Mouse (Mus musculus) heart, adult 2 months (tissue): ENCODE measurements around the gene Noct. TPM values are rescaled to one million over a fixed set of nuclear protein-coding genes. Genes with fewer than 3 reads are reported as not detected.

ENCODE experiments used
- DNase-seq, 2 experiments: peaks; one replicate each; pipeline ENCODE4 v3.0.0; 2021
- H3K27ac ChIP-seq: fragments of 200-600 bp; 2 replicates; pipeline ENCODE4 v1.8.1; 2022
- H3K27me3 ChIP-seq: fragments of 200-500 bp; 2 replicates; pipeline ENCODE4 v1.6.1; 2012; ENCODE audit warnings: mild to moderate bottlenecking, low read length, inconsistent platforms, mixed read lengths; ENCODE audit not compliant: control insufficient read depth, insufficient read depth
- H3K36me3 ChIP-seq: fragments of 200-500 bp; 2 replicates; pipeline ENCODE4 v1.6.1; 2012; ENCODE audit warnings: low read length, inconsistent platforms; ENCODE audit not compliant: control insufficient read depth, insufficient read depth
- H3K4me1 ChIP-seq: fragments of 200-500 bp; 2 replicates; pipeline ENCODE4 v1.6.1; 2011; ENCODE audit warnings: low read length; ENCODE audit not compliant: control insufficient read depth, insufficient read depth
- H3K4me3 ChIP-seq: fragments of 200-600 bp; 2 replicates; pipeline ENCODE4 v1.8.1; 2022
- H3K79me2 ChIP-seq: fragments of 200-500 bp; replicated peaks from 2 replicates; pipeline ENCODE4 v1.6.1; 2012; ENCODE audit warnings: mild to moderate bottlenecking, inconsistent platforms, low read length, moderate library complexity, mixed read lengths; ENCODE audit not compliant: control insufficient read depth, insufficient read depth
- H3K9ac ChIP-seq: fragments of 200-500 bp; 2 replicates; pipeline ENCODE4 v1.6.1; 2012; ENCODE audit warnings: low read depth, mild to moderate bottlenecking, control low read depth, inconsistent platforms, low read length, mixed read lengths
- CTCF ChIP-seq: fragments of 200-600 bp; IDR thresholded peaks from 2 replicates; pipeline ENCODE4 v1.8.1; 2022; ENCODE audit warnings: antibody characterized with exemption, mild to moderate bottlenecking, moderate library complexity
- EP300 ChIP-seq: fragments of 200-500 bp; IDR thresholded peaks from 2 replicates; pipeline ENCODE4 v1.6.1; 2011; ENCODE audit warnings: low read depth, low read length, control low read depth; ENCODE audit not compliant: insufficient read depth
- POLR2A ChIP-seq: fragments of 200-500 bp; IDR thresholded peaks from 2 replicates; pipeline ENCODE4 v1.6.1; 2011; ENCODE audit warnings: mild to moderate bottlenecking, low read depth, low read length, control low read depth; ENCODE audit not compliant: insufficient read depth
- WGBS: fragments of 180-500 bp; shearing (Covaris S2); methylation state at CpG from one replicate; pipeline ENCODE4 v1.1.7; 2018; 5-methylcytosine and 5-hydroxymethylcytosine counted together
- intact Hi-C: fragments of 180-260 bp; cut with DNase I; formaldehyde crosslinking; loops from one replicate; pipeline ENCODE4 v1.15.1; 2025
- polyA plus RNA-seq: library from polyadenylated mRNA; depleted of rRNA; stranded (reverse); fragments of >200 nt; gene quantifications from 2 replicates; pipeline ENCODE4 v1.2.3, GENCODE M21; 2012
- total RNA-seq, 2 experiments: library from RNA; stranded (reverse); gene quantifications; 2 replicates each; pipeline ENCODE4 v1.2.3; 2021

Noct gene
- total and polyA plus RNA-seq, 3 experiments, result 23.2 to 45.1 (median 39.4) TPM

DNA sequence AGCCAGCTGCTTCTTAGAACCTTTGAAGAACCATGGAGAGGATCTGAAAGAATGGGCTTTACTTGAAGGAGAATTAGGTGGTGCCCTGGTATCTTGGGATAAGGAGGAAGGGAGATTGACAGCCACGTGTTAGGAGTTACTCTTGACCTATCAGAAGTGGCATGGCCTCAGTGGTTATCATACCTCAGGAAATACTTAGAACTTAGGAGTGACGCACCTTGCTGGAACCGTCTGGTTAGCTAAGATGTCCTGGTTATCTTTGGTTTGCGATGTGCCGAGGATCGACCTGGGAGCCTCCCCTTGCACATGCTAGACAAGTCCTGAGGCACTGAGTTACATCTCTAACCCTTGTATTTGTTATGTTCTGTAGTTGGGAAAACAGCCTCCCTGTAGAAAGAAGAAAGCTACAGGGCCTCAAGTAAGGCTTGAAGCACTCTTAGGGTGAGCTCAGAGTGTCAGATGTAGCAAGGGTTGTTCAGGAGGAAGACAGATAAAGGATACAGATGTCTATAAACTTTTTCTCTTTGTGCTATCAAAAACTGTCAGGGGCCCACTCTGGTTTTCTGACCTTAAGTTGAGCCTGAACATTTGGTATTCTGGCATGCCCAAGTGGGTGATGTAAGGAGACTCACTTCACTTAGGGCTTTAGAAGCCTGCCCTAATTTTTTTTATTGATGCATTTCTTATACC lies 6.0 kb downstream of the Noct start:
- Histone ChIP-seq H3K79me2 (0 out of 2 replicates have a peak, but pooled peaks cover 3% of the 10 kb centered on the region), H3K27me3 (no peaks in the 10 kb centered on the region), H3K4me3 (no peak overlapping the region), H3K36me3 (peaks cover 2% of the 10 kb centered on the region), H3K4me1 (peaks cover 4% of the 10 kb centered on the region), H3K27ac (peak overlapping the region; percentile 87), H3K9ac (no peak overlapping the region)
- TF ChIP-seq EP300 (no peak), POLR2A (no peak), CTCF (no peak)
- DNase-seq, result no peak
- intact Hi-C loops, result loop anchor here (2.0 to 5.0 kb wide), 3 partner anchors 41 to 177 kb away; partner anchors contain the start of gene Ndufc1
- WGBS, result 74% methylated on average over 6 of the region's 6 CpGs

DNA sequence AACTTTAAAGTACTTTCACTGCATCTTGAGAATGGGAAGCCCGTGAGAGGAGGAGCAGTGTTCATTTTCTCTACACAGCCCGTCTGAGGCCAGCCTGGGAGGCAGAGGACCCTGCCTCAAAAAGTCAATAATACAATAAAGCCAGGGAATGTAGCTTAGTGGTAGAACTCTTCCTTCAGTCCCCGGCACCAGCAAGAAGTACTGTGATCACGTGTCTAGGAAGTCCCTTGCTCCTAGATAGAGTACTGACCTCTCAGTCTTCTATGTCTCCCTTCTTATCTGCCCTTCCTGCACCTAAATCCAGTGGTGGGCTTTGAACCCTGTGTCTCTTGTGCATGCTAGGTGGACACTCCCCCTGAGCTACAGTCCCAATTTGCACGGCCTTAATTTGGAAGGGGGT lies 6.6 kb downstream of the Noct start:
- no peak overlapping the region for H3K9ac ChIP-seq
- peak overlapping the region; percentile 87 for H3K27ac ChIP-seq
- H3K79me2 ChIP-seq, result 0 out of 2 replicates have a peak, but pooled peaks cover 3% of the 10 kb centered on the region
- H3K27me3 ChIP-seq, result no peaks in the 10 kb centered on the region
- intact Hi-C loops, result loop anchor here (2.0 to 5.0 kb wide), 3 partner anchors 40 to 176 kb away; partner anchors contain the start of gene Ndufc1
- H3K4me1 ChIP-seq, result peaks cover 4% of the 10 kb centered on the region
- TF ChIP-seq POLR2A (no peak), EP300 (no peak), CTCF (no peak)
- H3K36me3 ChIP-seq, result peaks cover 2% of the 10 kb centered on the region
- DNase-seq, result no peak
- H3K4me3 ChIP-seq, result no peak overlapping the region
- 57% methylated on average over 5 of the region's 5 CpGs for whole genome bisulfite sequencing

DNA sequence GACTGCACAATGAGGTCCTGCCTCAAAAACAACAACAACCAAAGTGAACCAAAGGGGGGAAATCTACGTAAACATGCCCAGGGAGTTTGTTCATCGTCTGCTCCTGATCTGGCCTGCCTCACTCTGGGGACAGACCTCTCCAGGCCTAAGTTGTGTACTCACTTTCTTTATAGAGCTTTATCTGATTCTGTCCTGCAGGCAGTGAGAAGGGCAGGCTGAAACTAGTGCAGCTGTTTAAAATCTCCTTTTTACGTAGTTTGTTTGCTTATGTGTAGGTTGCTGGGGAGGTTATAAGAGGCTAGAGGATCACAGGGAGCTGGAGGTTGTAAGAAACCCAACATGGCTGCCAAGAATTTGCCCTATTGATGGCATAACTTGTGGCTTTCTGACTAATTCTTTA lies 7.3 kb downstream of the Noct start:
- peak overlapping the region; percentile 87 for H3K27ac ChIP-seq
- peaks cover 4% of the 10 kb centered on the region for H3K4me1 ChIP-seq
- H3K79me2 ChIP-seq, result 0 out of 2 replicates have a peak, but pooled peaks cover 5% of the 10 kb centered on the region
- TF ChIP-seq POLR2A, result no peak
- no peak for TF ChIP-seq EP300
- no peak for TF ChIP-seq CTCF
- H3K9ac ChIP-seq, result no peak overlapping the region
- no peak overlapping the region for H3K4me3 ChIP-seq
- no peaks in the 10 kb centered on the region for H3K27me3 ChIP-seq
- DNase-seq, result no peak
- intact Hi-C loops, result loop anchor here (2.0 to 5.0 kb wide), 3 partner anchors 39 to 176 kb away; partner anchors contain the start of gene Ndufc1
- peaks cover 2% of the 10 kb centered on the region for H3K36me3 ChIP-seq
- WGBS, result 63% methylated on average over 3 of the region's 3 CpGs

DNA sequence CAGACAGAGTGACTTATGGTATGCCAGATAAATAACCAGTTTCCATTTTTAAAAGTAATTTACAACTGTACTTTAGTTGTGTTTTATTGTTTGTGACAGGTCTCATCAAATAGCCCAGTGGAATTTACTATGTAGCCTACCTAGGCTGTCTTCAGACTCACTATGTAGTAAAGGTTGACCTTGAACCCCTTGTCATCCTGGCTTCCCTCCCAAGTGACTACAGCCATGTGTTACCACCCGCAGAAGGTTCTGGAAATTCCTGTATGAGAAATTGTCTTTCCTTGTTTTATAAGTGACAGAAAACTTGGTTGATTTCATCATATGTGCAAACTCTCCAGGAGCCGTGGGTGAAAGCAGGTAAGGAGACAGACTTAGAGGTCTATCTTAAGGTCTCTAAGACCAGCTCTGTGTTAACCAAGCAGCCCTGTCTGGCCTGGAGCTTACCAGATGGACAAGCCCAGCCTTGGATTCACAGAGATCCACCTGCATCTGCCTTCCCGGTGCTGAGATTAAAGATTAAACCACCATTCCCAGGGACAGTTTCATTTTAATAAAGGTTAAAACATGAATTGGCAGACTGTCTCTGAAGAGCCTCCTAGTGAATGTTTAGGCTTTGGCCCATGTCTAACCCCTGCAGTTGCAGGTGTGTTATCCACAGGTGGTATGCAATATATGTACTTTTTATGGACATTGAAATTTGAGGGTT lies 8.1 kb downstream of the Noct start:
- H3K27ac ChIP-seq, result peak overlapping the region; percentile 87
- H3K36me3 ChIP-seq, result peaks cover 2% of the 10 kb centered on the region; the same call in 1 of the 2 replicates
- 73% methylated on average over 3 of the region's 3 CpGs for WGBS
- no peak for DNase-seq
- no peaks in the 10 kb centered on the region for H3K27me3 ChIP-seq
- H3K9ac ChIP-seq, result no peak overlapping the region
- TF ChIP-seq CTCF, result no peak
- no peak for TF ChIP-seq EP300
- TF ChIP-seq POLR2A, result no peak
- H3K79me2 ChIP-seq, result 0 out of 2 replicates have a peak, but pooled peaks cover 5% of the 10 kb centered on the region
- intact Hi-C loops, result loop anchor here (5.0 kb wide), 2 partner anchors 120 to 175 kb away; partner anchors contain the start of gene Ndufc1
- peaks cover 4% of the 10 kb centered on the region for H3K4me1 ChIP-seq
- H3K4me3 ChIP-seq, result no peak overlapping the region

DNA sequence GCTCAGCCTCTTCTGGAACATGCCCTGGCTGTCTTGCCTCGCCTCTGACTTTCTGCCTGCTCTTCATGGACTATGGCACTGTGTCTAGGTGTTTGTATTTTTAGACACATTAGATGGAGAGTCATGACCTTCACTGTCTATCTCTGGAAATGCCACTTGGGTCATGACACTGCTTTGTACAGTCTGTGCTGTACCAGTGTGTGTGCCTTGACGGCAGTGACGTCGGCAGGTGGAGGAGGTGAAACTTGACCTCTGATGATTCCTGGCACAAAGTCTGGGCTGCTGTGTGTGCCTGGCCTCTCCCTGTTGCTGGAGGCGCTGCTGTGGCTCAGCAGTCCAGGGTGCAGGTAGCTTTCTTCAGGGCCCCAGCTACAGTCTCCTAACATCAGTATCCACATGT lies 9.2 kb downstream of the Noct start:
- H3K36me3 ChIP-seq, result peaks cover 5% of the 10 kb centered on the region; the same call in 1 of the 2 replicates
- H3K4me1 ChIP-seq, result peaks cover 7% of the 10 kb centered on the region
- no peaks in the 10 kb centered on the region for H3K27me3 ChIP-seq
- 67% methylated on average over 5 of the region's 5 CpGs for WGBS
- intact Hi-C loops, result loop anchor here (5.0 kb wide), 2 partner anchors 119 to 174 kb away; partner anchors contain the start of gene Ndufc1
- H3K27ac ChIP-seq, result peak overlapping the region; percentile 87
- H3K79me2 ChIP-seq, result peaks cover 8% of the 10 kb centered on the region
- no peak overlapping the region for H3K4me3 ChIP-seq
- peak overlapping the region; percentile 45 for H3K9ac ChIP-seq
- no peak for TF ChIP-seq CTCF
- TF ChIP-seq EP300, result peak; percentile 100
- TF ChIP-seq POLR2A, result peak; percentile 48
- DNase-seq, result peak; percentile 60 to 82
